Mouse (Mus musculus) limb, embryonic 14.5 days (tissue): ENCODE data around the gene Rpl29. TPM values are rescaled to one million over a fixed set of nuclear protein-coding genes. Genes with fewer than 3 reads are reported as not detected.
A peak's percentile ranks its signal among the peaks of the same experiment; 100 is the strongest.

Experiments
- ATAC-seq: fragments of 200-750 bp; cut with Nextera tagmentation; 2 replicates; pipeline ENCODE4 v1.8.0; 2017; ENCODE audit warnings: low read depth, moderate number of reproducible peaks, moderate TSS enrichment; ENCODE audit not compliant: low FRiP score
- DNase-seq: peaks from one replicate; pipeline ENCODE4 v3.0.0-alpha.2; 2015; ENCODE audit warnings: low spot score
- H3K27ac ChIP-seq: fragments of 300-500 bp; sonication (generic); replicated peaks from 2 replicates; pipeline ENCODE4 v1.5.1; 2014; ENCODE audit warnings: low read depth, mild to moderate bottlenecking, low read length, moderate library complexity, mixed read lengths
- H3K27me3 ChIP-seq: fragments of 300-500 bp; sonication (generic); 2 replicates; pipeline ENCODE4 v1.6.1; 2014; ENCODE audit warnings: low read length, mixed read lengths; ENCODE audit not compliant: control insufficient read depth, insufficient read depth
- H3K36me3 ChIP-seq: fragments of 300-500 bp; sonication (generic); 2 replicates; pipeline ENCODE4 v1.6.1; 2014; ENCODE audit warnings: mild to moderate bottlenecking, low read length, moderate library complexity, mixed read lengths; ENCODE audit not compliant: control insufficient read depth, insufficient read depth
- H3K4me1 ChIP-seq: fragments of 300-500 bp; sonication (generic); 2 replicates; pipeline ENCODE4 v1.6.1; 2014; ENCODE audit warnings: antibody characterized with exemption, low read length, mixed read lengths; ENCODE audit not compliant: control insufficient read depth, insufficient read depth
- H3K4me2 ChIP-seq: fragments of 300-500 bp; sonication (generic); replicated peaks from 2 replicates; pipeline ENCODE4 v1.6.1; 2014; ENCODE audit warnings: low read depth, mild to moderate bottlenecking, low read length, moderate library complexity; ENCODE audit not compliant: severe bottlenecking
- H3K4me3 ChIP-seq: fragments of 300-500 bp; sonication (generic); replicated peaks from 2 replicates; pipeline ENCODE4 v1.5.1; 2014; ENCODE audit warnings: low read length
- H3K9ac ChIP-seq: fragments of 300-500 bp; sonication (generic); 2 replicates; pipeline ENCODE4 v1.6.1; 2014; ENCODE audit warnings: mild to moderate bottlenecking, low read depth, low read length, moderate library complexity; ENCODE audit not compliant: severe bottlenecking
- H3K9me3 ChIP-seq: fragments of 300-500 bp; sonication (generic); 2 replicates; pipeline ENCODE4 v1.6.1; 2016; ENCODE audit warnings: low read length; ENCODE audit not compliant: control insufficient read depth
- POLR2A ChIP-seq: fragments of 200-500 bp; IDR thresholded peaks from 2 replicates; pipeline ENCODE4 v1.8.0; 2012; ENCODE audit warnings: inconsistent platforms, mild to moderate bottlenecking, moderate library complexity, borderline replicate concordance; ENCODE audit not compliant: insufficient read depth, insufficient read length; ENCODE audit errors: extremely low read depth
- WGBS: fragments of 180-500 bp; shearing (Covaris S2); extraction: QIAGEN DNeasy Blood & Tissue Kit; methylation state at CpG from one replicate; pipeline ENCODE4 v1.1.7; 2014; 5-methylcytosine and 5-hydroxymethylcytosine counted together
- polyA plus RNA-seq, 2 experiments: library from polyadenylated mRNA; depleted of rRNA in 1 of 2; stranded (reverse) in 1 of 2; unstranded in 1 of 2; fragments of >200 nt; fragmentation: Nextera tagmentation in 1 of 2; extraction: Ambion mirVana in 1 of 2; gene quantifications; 2 replicates each; pipeline versions ENCODE4 v1.2.1 to v1.2.3; 2012 to 2014

Rpl29 gene
- polyA plus RNA-seq, 2 experiments, result 1,047 to 1,180 TPM

- no peaks in the 10 kb centered on the region; the same call in 1 of the 2 replicates for H3K36me3 ChIP-seq
- 25% methylated on average over 6 of the region's 6 CpGs for WGBS
- no peak for TF ChIP-seq POLR2A
- H3K4me3 ChIP-seq, result peak overlapping the region; percentile 71; the same call in 1 of the 2 replicates
- ATAC-seq (no peak), DNase-seq (no peak)
- H3K4me1 ChIP-seq, result peaks cover 71% of the 10 kb centered on the region
- no peaks in the 10 kb centered on the region for H3K27me3 ChIP-seq
- no peaks in the 10 kb centered on the region for H3K9me3 ChIP-seq
- no peak overlapping the region for H3K27ac ChIP-seq
- peak overlapping the region; percentile 90 for H3K4me2 ChIP-seq
- H3K9ac ChIP-seq, result no peak overlapping the region
Measured at GRCm38 (mm10) chr9:106452351-106452750, 23.1 kb downstream of the Rpl29 start.

GRCm38 (mm10) chr9:106452821-106453220 lies 23.6 kb downstream of the Rpl29 start:
- DNase-seq (no peak), ATAC-seq (no peak)
- 1% methylated on average over 7 of the region's 7 CpGs for WGBS
- Histone ChIP-seq H3K36me3 (no peaks in the 10 kb centered on the region; the same call in 1 of the 2 replicates), H3K4me3 (peak overlapping the region; percentile 71), H3K4me2 (peak overlapping the region; percentile 90), H3K9ac (peak overlapping the region; percentile 70), H3K9me3 (no peaks in the 10 kb centered on the region), H3K4me1 (peaks cover 69% of the 10 kb centered on the region), H3K27ac (no peak overlapping the region; the same call in 1 of the 2 replicates), H3K27me3 (no peaks in the 10 kb centered on the region)
- TF ChIP-seq POLR2A, result no peak

GRCm38 (mm10) chr9:106453271-106454070 lies 24.2 kb downstream of the Rpl29 start, which contains the start of gene Pcbp4:
TSS of gene Pcbp4 (plus strand) at chr9:106453291.
- Histone ChIP-seq H3K36me3 (no peaks in the 10 kb centered on the region; the same call in 1 of the 2 replicates), H3K9ac (peak within 1 kb of the TSS; percentile 70), H3K27me3 (no peaks in the 10 kb centered on the region), H3K4me2 (peak within 1 kb of the TSS; percentile 90), H3K27ac (peak within 1 kb of the TSS; percentile 81), H3K4me3 (peak within 1 kb of the TSS; percentile 71), H3K4me1 (peaks cover 64% of the 10 kb centered on the region), H3K9me3 (no peaks in the 10 kb centered on the region)
- no peak for TF ChIP-seq POLR2A
- ATAC-seq, result peak; percentile 80
- DNase-seq, result peak; percentile 68
- 0% methylated on average over 26 of the region's 74 CpGs for WGBS

GRCm38 (mm10) chr9:106454071-106454761 lies 25.0 kb downstream of the Rpl29 start:
- H3K9me3 ChIP-seq, result no peaks in the 10 kb centered on the region
- peak; percentile 17 for ATAC-seq
- H3K4me2 ChIP-seq, result peak overlapping the region; percentile 90
- H3K36me3 ChIP-seq, result no peaks in the 10 kb centered on the region; the same call in 1 of the 2 replicates
- peaks cover 59% of the 10 kb centered on the region for H3K4me1 ChIP-seq
- DNase-seq, result no peak
- peak overlapping the region; percentile 81 for H3K27ac ChIP-seq
- 2% methylated on average over 18 of the region's 20 CpGs for whole genome bisulfite sequencing
- no peaks in the 10 kb centered on the region for H3K27me3 ChIP-seq
- peak overlapping the region; percentile 71 for H3K4me3 ChIP-seq
- peak overlapping the region; percentile 70 for H3K9ac ChIP-seq
- TF ChIP-seq POLR2A, result no peak
